9 mouse cellular contexts compared by ENCODE assay signal in genomic region chr10:25488456-25488855, GRCm38 (mm10). TPM values are rescaled to one million over a fixed set of nuclear protein-coding genes. Genes with fewer than 3 reads are reported as not detected.
A peak's percentile ranks its signal among the peaks of the same experiment; 100 is the strongest.
DNase-seq lines count a peak whose midpoint lies in the region; ATAC-seq lines count a peak whose summit lies in the region.
"Had no signal": no experiment of that assay in that cellular context is flagged by ENCODE, and none has a peak within 500 bp of the region (broad histone marks: within the 10 kb centered on the region; RNA-seq: fewer than 3 reads in every experiment).

No protein-coding gene starts in this region.

- peak; percentile 94 for ATAC-seq in frontal cortex, adult (ENCODE audit: low TSS enrichment)
- ATAC-seq in intestine, embryonic 16.5 days, result peak; percentile 55; the same call in 1 of the 2 replicates
- peak; percentile 79 for ATAC-seq in midbrain, embryonic 15.5 days (replicated peaks)

- H3K36me3 ChIP-seq in intestine, embryonic 16.5 days (ENCODE audit: control insufficient read depth, insufficient read depth, low read length), result no peaks in the 10 kb centered on the region
- no peaks in the 10 kb centered on the region for H3K36me3 ChIP-seq in midbrain, embryonic 15.5 days (replicated peaks)

- no peaks in the 10 kb centered on the region for H3K9me3 ChIP-seq in intestine, embryonic 16.5 days (ENCODE audit: control insufficient read depth, low read length)
- no peaks in the 10 kb centered on the region for H3K9me3 ChIP-seq in midbrain, embryonic 15.5 days
- H3K9me3 ChIP-seq: embryonic facial prominence, embryonic 15.5 days had no signal

- 7% methylated on average over 1 of the region's 1 CpGs for WGBS in intestine, embryonic 16.5 days
- WGBS in midbrain, embryonic 15.5 days, result 0% methylated on average over 1 of the region's 1 CpGs

- H3K4me2 ChIP-seq in intestine, embryonic 16.5 days (ENCODE audit: low read depth, low read length), result no peak overlapping the region
- no peak overlapping the region for H3K4me2 ChIP-seq in midbrain, embryonic 15.5 days
- H3K4me2 ChIP-seq: embryonic facial prominence, embryonic 15.5 days had no signal

- H3K9ac ChIP-seq in intestine, embryonic 16.5 days (ENCODE audit: low read depth, low read length), result no peak overlapping the region
- no peak overlapping the region for H3K9ac ChIP-seq in midbrain, embryonic 15.5 days
- H3K9ac ChIP-seq: embryonic facial prominence, embryonic 15.5 days had no signal

- H3K4me3 ChIP-seq in intestine, embryonic 16.5 days (ENCODE audit: low read length), result no peak overlapping the region
- no peak overlapping the region for H3K4me3 ChIP-seq in midbrain, embryonic 15.5 days
- H3K4me3 ChIP-seq: embryonic facial prominence, embryonic 15.5 days had no signal

- H3K4me1 ChIP-seq in intestine, embryonic 16.5 days (ENCODE audit: control insufficient read depth, insufficient read depth, low read length), result no peaks in the 10 kb centered on the region
- H3K4me1 ChIP-seq in midbrain, embryonic 15.5 days, result no peaks in the 10 kb centered on the region
- H3K4me1 ChIP-seq: embryonic facial prominence, embryonic 15.5 days had no signal

- H3K27ac ChIP-seq in intestine, embryonic 16.5 days (ENCODE audit: low read length), result no peak overlapping the region
- H3K27ac ChIP-seq in midbrain, embryonic 15.5 days, result no peak overlapping the region
- H3K27ac ChIP-seq: embryonic facial prominence, embryonic 15.5 days had no signal

- intact Hi-C loops in left cerebral cortex, postnatal 10 days (cut with DNase I), result loop anchor here (2.0 kb wide), 1 partner anchor 220 kb away; no protein-coding TSS in a partner anchor

- H3K27me3 ChIP-seq in intestine, embryonic 16.5 days (replicated peaks; ENCODE audit: control insufficient read depth, insufficient read depth, low read length), result no peaks in the 10 kb centered on the region
- H3K27me3 ChIP-seq in midbrain, embryonic 15.5 days (replicated peaks), result no peaks in the 10 kb centered on the region
- H3K27me3 ChIP-seq: embryonic facial prominence, embryonic 15.5 days had no signal

- peak; percentile 36 for DNase-seq in ovary, postnatal 10 days (ENCODE audit: low spot score)
- DNase-seq in ovary, adult 18-20 months (ENCODE audit: low spot score), result no peak
- DNase-seq in cerebellum, adult 18-20 months, result peak; percentile 46 to 54
- DNase-seq in left cerebral cortex, postnatal 10 days (ENCODE audit: extremely low spot score in 1 of 2, low spot score in 2 of 2), result peak; percentile 49 to 69
- DNase-seq in spleen, postnatal 14 days (ENCODE audit: low spot score in 2 of 2), result peak; percentile 31 to 63

RNA-seq across cellular contexts. Expression of gene Smlr1, which starts 47.6 kb away (rescaled TPM):
- 22.0 and 35.6 TPM in 2 replicates for polyA plus RNA-seq in intestine, embryonic 16.5 days (2015; fragmentation: Nextera tagmentation; extraction: Ambion mirVana)
- not detected for total RNA-seq in left cerebral cortex, postnatal 10 days (2021)
- polyA plus RNA-seq in midbrain, embryonic 15.5 days (2015; fragmentation: Nextera tagmentation; extraction: Ambion mirVana), result not detected in 2 replicates
- polyA plus RNA-seq: embryonic facial prominence, embryonic 15.5 days had no signal

Comparison
In these comparisons a context has a peak if more than half of its experiments do, and no peak if none do; other contexts are left out.
1. RNA of gene Smlr1, which starts 47.6 kb away (polyA plus RNA-seq): 22.0 to 35.6 TPM in intestine, embryonic 16.5 days; not detected in midbrain, embryonic 15.5 days; every median in the first group is over 10 times any median in the second.
2. Peak in every context shown above with its lines, with median percentiles within 50 percentile points of each other: ATAC-seq.